Mouse (Mus musculus) brain, embryonic 14.5 days (tissue): ENCODE results near the gene Kcnh5.

Experiments
- CTCF ChIP-seq: fragments of 200-500 bp; IDR thresholded peaks from 2 replicates; pipeline ENCODE4 v1.5.1; 2012; ENCODE audit warnings: inconsistent platforms, mild to moderate bottlenecking, moderate library complexity, borderline replicate concordance; ENCODE audit not compliant: insufficient read depth, insufficient read length; ENCODE audit errors: extremely low read depth
- POLR2A ChIP-seq: fragments of 200-500 bp; IDR thresholded peaks from 2 replicates; pipeline ENCODE4 v1.6.1; 2012; ENCODE audit warnings: mild to moderate bottlenecking, inconsistent platforms, borderline replicate concordance; ENCODE audit not compliant: poor library complexity, insufficient read depth, insufficient read length, severe bottlenecking; ENCODE audit errors: extremely low read depth

GRCm38 (mm10) chr12:75077175-75077574 lies 100.0 kb downstream of the Kcnh5 start:
- TF ChIP-seq CTCF (no peak), POLR2A (no peak)
